Mouse (Mus musculus) left cerebral cortex, adult 18-20 months (tissue): ENCODE measurements around the gene Sap30. TPM values are rescaled to one million over a fixed set of nuclear protein-coding genes. Genes with fewer than 3 reads are reported as not detected.
"Not testable (repeated sequence)": the region's sequence is repeated elsewhere in the genome, so short reads cannot be mapped to it uniquely, and the experiment has no call there.

ENCODE experiments used
- DNase-seq, 2 experiments: peaks; one replicate each; pipeline ENCODE4 v3.0.0; 2021 to 2022; ENCODE audit warnings: low spot score in 2 of 2, mixed read lengths in 1 of 2
- long read RNA-seq, 2 experiments: library from polyadenylated mRNA; stranded (forward); transcript quantifications; one replicate each; pipeline ENCODE4 v2.0.0; 2021
- total RNA-seq, 2 experiments: library from RNA; stranded (reverse); gene quantifications; 2 replicates each; pipeline ENCODE4 v1.2.3; 2021

Sap30 gene
- total RNA-seq, result 10 to 100 TPM; 12.2 to 14.3 TPM
- long read RNA-seq, experiment 1, transcript Sap30-201 (4 exons, 1,178 nt), result major isoform, 24 of 27 reads
- long read RNA-seq, experiment 1, partial matches to known transcripts, result 2 of 27 reads
- long read RNA-seq, experiment 1, other reads (novel, unspliced or antisense), result 1 of 27 reads
- long read RNA-seq, experiment 2, transcript Sap30-201 (4 exons, 1,178 nt), result major isoform, 16 of 17 reads
- long read RNA-seq, experiment 2, partial matches to known transcripts, result 1 of 17 reads
- long read RNA-seq, experiment 2, other reads (novel, unspliced or antisense), result 0 of 17 reads

DNA sequence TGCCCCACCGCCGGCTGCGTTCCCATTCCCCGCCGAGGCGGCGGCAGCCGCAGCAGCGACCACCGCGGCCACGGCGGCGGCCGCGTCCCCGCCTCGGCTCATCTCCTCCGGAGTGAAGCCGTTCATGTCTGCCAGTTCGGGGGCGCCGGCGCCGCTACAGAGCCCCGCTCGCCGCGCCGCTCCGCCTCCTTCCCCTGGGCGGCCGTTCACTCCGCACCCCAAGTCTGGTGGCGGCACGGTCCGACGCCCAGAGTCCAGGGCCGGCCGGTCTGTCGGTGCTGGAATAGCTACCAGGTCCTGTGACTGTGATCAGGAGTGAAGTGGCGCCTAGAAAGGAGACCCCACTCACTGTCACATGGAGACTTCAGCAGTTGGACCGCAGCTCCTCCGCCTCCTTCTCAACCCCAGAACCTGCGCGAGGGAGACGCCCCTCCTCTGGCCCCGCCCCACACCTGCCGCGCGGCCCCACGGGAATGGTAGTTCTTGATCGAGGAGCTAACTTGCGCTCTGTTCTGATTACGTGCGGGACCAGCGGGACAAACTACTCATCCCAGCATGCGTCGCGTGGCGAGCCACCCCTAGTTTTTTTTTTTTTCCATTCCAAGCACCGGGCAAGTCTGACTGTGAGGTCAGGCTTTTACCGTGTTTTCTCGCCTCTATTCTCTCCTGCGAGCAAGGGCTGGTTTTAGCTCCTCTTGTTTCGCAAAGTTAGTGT is at the start of gene Sap30:
Sap30 (minus strand) TSS at position 420 of the 715 bp plus-strand sequence.
- peak; percentile 97 to 98 for DNase-seq

DNA sequence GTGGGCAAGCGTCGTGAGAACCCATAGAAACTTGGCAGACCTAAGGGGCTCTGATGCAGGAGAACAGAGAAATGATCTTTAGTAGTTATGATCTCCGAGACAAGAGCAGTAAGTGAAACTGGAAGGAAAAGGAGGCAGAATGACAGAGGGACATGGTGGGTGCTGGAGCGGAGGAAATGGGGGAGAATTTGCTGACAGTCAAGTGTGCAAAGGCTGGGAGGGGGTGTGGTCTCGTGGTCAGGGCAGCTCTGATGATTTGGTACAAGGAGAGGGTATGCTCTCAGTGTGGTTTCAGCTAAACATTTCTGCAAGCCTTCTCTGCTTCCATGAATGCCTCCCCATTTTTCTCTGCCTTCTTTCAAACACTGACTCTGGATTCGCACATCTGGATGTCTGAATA is 48.5 kb upstream of the Sap30 start:
- no peak for DNase-seq

DNA sequence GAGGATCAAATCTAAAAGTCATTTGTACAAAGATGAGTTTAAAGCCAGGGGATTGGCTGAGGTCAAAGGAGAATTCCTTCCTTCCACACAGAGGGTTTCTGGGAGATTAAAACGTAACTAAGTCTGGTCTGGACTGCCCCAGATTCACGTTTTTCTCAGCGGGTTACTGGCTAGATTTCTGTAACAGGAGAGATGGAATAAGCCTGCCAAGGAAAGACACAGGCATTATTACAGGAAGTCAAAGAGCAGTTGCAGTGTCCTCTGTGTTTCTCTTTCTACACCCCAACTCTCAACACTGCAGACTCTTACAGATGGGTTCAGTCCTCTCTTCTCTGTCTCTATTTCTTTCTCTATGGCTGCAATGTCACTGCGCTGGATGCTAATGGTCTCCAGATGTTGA is 46.8 kb upstream of the Sap30 start:
- DNase-seq, result no peak

DNA sequence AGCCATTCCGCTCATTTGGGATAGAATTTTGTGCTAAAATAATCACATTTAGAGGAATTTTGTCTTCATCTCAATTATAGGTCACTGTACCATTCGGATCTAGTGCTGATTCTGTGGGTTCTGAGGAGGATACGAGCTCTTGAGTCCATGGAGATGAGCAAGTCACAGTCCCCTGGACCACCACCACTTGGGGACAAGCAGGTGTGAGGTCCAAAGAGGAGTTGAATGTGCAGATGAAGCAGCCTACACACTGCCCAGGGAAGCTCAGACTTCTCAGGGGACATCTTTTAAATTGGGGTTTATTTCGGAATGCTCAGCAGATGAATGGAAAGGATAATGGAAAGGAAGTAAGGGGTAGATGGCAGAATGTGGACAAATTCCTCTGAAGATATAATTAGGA is 45.4 kb upstream of the Sap30 start:
- DNase-seq, result no peak

DNA sequence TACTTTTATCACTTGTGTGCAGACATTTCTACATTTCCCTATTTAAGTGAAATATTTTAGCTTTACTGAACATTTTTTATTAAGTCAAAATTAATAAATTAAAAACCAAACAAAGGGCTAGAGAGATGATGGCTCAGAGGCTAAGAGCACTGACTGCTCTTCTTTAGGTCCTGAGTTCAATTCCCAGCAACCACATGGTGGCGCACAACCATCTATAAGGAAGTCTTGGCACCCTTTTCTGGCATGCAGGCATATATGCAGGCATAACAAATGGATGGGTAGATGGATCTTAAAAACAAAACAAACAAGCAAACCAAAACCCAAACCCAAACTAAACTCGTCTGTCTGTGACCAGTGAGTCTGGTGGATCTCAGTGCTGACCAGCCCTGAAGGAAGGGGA is 44.6 kb upstream of the Sap30 start:
- DNase-seq, result no peak

DNA sequence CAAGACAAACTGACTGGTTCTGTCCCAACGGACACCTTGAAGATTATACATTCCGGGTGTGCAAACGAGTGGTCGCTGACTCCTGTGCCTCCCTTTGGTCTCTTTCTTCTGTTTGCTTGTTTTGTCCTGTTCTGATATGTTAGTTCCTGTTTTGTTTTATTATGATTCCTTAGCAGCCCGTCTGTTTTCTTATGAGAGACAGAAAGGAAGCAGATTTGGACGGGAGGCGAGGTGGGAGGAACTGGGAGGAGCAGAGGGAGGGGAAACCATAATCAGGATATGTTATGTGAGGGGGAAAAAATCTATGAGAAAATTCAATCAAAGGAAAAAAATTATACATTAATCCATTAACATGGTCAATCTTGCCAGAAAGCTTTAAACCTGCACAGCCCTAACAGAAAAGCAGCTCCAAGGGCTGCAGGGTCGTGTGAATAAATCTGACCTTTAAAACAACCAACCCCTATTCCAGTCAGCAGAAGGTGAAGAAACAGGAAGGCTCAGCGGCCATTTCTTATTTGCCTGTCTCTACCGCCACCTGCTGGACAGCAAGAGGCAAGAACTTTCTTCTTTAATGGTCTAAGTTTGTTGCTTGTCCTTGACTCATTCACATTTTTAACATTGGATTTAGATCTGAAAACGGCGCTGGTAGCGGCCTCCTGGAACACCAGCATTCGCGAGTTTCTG is 43.1 kb upstream of the Sap30 start:
- peak; percentile 80 to 84 for DNase-seq

DNA sequence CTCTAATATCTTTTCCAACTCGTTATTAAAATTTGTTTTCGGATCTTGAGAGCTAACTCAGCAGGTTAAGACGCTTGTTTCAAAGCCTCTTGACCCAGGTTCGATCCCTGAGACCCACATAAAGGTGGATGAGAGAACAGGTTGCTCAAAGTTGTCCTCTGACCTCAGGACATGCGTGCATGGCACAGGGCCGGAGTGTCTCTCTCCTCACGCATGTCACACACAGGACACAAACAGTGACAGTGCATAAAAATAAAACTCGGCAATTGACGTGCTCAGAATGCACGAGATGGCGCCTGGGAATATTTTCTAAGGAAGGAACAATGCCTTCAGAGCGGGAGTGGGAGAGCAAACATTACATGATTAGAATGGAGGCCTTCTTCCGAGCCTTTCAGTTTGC is 42.6 kb upstream of the Sap30 start:
- DNase-seq, result no peak

DNA sequence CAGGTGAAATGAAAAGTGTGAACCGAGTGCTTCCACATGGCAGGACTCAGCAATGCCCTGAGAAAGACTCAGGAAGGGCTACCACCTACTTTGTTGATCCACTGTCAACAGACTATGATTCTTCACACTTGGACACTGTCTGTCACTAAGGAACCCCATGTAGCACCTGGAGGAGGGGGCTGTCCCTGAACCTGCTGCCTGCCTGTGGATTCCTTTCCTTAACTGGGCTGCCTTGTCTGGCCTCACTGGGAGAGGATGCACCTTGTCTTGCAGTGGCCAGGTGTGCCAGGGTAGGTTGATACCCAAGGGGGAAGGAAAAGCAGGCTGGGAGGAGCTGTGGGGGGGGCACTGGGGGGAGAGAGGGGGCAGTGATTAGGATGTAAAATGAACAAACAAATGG is 40.4 kb upstream of the Sap30 start:
- DNase-seq, result no peak

DNA sequence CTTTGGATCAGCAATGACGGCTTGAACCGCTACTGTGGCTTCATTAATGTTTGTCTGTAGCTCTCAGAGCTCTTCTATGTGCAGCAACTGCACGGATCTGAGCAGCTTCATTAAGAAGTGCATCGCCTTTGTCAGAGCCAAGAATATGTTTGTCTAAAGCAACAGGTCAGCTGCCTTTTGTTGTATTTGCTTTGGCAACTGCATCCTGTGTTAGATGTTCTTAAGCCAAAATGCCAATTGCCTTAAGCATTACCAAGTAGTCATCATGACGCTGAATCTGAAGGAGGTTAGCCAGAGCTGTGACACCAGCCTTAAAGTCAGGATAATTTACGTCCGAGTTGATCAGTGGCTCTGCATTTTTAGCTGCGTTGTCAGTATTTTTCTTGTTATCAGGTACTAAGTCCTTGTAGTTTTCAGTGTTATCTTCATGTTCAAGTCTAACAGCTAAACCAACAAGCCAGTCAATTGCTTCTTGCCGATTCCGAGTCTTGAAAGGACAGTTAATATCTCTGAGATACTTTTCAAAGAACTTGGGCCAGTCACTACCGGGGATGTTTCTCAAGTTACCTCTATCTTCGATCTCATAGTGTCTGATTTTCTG is 32.6 kb upstream of the Sap30 start:
- DNase-seq, result no peak

DNA sequence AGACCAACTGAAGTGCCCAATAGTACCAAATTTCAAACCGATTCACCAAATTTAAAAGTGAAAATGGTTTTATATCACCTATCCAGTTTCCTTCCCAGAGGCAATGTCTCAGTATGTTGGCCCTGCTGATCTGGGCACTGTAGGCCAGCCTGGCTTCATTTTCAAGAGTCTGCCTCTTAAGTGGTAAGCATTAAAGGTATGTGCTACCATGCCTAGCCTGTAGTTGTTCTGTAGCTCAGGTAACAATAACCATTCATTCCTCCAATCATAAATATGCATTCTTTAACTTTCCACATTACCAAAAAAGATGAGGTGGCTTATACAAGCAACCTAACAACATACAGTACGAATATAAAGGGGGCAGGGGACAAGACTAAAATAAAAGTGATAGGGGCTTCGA is 30.1 kb upstream of the Sap30 start:
- no peak for DNase-seq

DNA sequence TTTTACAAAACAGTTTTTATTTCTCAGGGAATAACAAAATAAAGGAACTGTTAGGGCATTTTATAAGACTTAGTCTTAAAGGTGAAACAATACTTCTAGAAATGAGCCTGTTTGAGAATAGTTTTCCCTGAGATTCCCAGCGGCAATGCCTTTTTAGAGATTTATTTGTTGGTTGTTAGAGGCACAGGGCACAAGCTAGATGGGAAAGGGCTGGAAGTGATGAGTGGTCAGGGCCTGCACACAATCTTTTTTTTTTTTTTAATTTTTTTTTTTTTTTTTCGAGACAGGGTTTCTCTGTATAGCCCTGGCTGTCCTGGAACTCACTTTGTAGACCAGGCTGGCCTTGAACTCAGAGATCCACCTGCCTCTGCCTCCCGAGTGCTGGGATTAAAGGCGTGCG is 29.0 kb upstream of the Sap30 start:
- DNase-seq, result not testable (repeated sequence)

DNA sequence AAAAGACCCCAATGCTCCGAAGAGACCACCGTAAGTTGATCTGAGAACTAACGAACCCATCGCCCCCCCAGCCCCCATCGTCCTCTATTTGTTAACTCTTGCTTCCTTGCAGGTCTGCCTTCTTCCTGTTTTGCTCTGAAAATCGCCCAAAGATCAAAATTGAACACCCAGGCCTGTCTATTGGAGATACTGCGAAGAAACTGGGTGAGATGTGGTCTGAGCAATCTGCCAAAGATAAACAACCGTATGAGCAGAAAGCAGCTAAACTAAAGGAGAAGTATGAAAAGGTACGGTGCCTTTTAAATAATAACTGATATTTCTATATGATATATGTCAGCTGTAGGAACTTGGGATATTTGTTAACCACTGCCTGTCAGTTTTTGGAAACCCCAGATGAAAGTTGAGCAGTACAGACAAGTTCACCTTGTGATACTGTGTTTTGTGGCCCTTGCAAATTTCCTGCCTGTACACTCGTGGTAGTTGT is 25.6 kb upstream of the Sap30 start:
- not testable (repeated sequence) for DNase-seq

DNA sequence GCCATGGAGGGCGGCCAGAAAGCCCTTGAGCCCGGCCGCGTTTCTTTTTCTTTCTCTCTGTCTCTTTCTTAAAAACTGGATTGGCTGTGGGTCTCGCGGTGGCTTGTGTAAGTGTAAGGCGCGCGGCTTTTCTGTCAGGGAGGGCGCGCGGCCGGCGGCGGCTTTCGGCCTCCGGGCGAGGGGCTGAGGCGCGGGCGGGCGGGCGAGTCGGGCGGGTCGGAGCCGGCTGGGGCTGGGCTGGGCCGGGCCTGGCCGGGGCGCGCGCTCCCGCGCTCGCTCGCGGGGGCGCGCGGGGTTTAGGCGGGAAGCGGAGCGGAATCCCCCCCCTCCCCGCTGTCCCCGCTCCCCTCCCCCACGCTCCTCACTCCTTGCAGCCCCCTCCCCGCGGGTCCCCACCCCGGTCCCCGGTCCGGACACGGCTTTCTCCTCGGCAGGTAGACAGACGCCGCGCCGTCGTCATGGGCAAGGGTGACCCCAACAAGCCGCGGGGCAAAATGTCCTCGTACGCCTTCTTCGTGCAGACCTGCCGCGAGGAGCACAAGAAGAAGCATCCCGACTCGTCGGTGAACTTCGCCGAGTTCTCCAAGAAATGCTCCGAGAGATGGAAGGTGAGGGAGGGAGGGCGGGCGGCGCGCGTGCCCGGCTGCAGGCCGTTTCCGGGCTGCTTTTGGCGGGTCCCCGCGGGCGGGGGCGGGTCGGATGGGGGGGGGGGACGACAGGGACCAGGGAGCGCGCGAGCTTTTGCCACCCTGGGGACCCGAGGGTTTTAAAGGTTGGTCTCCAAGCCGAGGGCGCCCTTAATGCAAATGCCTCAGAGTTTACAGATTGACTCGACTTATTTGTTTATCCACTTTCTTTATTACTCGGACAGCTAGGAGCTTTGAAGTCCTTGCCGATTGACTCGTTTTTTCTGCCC is 24.7 kb upstream of the Sap30 start:
- DNase-seq, result no peak

DNA sequence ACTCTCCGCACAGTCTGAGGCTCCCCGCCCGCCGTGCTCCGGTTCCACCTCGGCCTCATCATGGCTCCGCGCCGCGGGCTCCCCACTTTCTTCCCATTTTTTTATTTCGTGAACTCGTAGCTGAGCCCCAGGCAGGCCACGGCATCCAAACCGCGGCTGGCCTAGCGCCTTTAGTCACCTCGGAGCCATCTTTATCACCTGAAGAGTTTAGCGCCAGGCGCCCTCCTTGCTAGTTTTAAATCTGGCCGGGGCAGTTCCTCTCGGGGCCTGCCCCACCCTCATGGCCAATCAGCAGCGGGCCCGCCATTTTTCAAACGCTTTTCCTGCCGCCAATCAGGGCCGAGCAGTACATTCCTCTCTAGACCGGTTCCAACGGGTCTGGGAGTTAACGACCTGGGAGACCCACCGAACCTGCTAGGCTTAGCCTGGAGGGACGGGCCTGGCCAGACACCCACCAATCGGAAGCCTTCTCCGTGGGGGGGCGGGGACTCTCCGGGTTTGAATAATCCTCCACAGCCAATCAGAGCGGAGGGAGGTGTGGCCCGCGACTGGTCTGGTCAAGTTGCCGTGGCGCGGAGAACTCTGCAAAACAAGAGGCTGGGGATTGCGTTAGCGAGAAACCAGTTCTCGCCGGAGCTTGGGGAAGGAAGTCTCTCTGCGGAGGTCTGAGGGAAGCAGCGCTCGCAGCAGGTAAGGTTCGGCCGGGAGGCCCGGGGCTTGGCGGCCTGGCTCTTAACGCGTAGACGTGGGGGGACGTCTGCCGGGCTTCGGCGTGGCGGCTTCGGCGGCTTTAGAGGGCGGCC is 23.9 kb upstream of the Sap30 start, which contains the start of gene Hmgb2:
Hmgb2 (plus strand) TSS at position 592 of the 803 bp plus-strand sequence.
- peak; percentile 99 for DNase-seq

DNA sequence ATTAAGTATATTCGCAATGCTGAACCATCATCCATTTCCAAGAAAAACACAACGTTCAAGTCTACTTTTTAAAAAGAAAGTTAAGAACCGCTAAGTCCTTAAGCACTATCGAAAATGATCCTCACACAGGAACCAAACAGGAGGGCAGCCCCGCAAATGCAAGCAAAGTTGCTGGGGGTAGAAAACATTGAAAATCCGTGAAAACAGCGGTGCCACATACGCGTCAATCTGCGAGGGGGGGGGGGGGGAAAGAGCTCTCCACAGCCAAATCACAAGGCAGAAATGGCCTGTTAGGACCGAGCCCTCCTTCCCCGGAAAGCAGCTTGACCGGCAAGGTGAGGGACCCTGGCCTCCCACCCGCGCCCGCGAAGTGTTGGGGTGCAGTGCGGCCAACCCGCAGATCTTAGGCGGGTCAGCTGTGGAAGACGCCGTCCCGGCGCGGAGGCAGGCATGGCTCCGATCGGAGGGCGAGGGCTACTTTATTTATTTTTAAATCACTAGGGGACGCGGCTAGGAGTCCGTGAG is 23.2 kb upstream of the Sap30 start:
- DNase-seq, result no peak

DNA sequence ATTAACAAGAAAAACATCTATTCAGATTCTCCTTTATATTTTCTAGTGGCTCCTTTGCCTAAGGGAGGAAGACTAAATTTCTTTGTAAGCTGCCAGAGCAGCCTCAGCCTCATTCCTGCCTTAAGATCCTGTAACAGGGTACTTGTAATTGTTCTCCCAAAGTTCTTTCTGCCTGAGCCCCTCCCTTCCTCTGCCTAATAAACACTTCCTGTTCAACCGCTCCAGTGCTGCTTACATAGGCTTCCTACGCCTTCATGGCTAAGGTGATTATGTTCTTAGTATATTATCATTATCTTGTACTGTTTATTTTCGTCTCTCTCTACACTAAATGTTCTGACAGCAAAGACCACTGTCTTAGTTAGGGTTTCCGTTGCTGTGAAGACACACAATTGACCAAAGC is 21.0 kb upstream of the Sap30 start:
- no peak for DNase-seq

DNA sequence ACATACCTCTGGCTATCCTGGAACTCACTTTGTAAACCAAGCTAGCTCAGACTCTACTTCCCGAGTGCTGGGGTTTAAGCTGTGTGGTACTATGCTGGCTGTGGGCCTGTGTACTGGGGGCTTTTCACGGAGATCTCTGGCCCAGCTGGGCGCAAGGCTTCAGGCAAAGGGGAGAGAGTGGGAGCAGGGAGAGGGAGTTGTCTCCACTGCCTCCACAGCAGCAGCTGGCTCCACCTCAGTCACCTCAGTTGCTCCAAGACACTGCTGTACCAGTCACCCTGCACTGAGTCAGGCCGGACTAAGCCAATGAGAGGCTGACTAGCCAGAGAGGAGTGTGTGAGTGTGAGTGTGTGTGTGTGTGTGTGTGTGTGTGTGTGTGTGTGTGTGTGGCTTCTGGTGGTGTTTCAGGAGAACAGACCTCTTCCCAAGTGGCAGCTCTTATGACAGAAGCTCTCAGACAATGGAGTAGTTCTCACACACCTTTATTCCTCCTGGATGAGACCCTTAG is 19.9 kb upstream of the Sap30 start:
- no peak for DNase-seq

DNA sequence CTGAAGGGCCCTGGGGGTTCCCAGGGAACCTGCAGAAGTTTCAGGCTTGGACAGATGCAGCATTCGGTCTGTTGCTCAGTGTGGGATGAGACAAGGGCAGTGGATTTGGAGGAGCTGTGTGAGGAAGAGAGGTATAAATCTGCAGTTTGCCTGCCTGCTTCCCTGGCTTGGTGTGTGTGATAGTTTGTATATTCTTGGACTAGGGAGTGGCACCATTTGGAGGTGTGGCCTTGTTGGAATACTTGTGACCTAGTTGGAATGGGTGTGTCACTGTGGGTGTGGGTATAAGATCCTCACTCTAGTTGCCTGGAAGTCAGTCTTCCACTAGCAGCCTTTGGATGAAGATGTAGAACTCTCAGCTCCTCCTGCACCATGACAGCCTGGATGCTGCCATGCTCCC is 17.8 kb upstream of the Sap30 start:
- not testable (repeated sequence) for DNase-seq

DNA sequence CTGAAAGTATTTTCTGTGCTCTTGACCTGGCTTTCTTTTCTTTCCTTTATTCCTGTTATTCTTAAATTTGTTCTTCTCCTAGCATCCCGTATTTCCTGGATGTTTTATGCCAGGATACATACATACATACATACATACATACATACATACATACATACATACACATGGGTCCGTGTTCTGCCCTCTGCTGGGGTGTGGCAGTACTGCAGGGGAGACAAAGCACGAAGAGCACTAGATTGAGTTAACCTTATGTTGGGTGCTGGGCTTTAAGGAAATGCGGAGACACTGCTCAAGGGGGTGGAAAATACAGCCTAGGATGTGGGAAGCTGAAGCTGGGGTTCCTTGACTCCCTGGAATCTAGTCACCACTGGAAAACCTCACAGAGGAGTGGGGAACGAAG is 16.0 kb upstream of the Sap30 start:
- DNase-seq, result peak; percentile 61 to 78
